Mouse (Mus musculus): ENCODE results near the gene Rsrp1. TPM values are rescaled to one million over a fixed set of nuclear protein-coding genes. Genes with fewer than 3 reads are reported as not detected.
"Not testable (repeated sequence)": the region's sequence is repeated elsewhere in the genome, so short reads cannot be mapped to it uniquely, and the experiment has no call there.

Gene Rsrp1
- total RNA-seq (2021): 100 to 1,000 TPM; 146 to 182 TPM
- long read RNA-seq, experiment 1, transcript Rsrp1-204 (4 exons, 3,051 nt): major isoform, 59 of 121 reads
- long read RNA-seq, experiment 1, transcript Rsrp1-201 (5 exons, 1,749 nt): minor isoform, 19 of 121 reads
- long read RNA-seq, experiment 1, partial matches to known transcripts: 11 of 121 reads
- long read RNA-seq, experiment 1, other reads (novel, unspliced or antisense): 31 of 121 reads
- long read RNA-seq, experiment 2, transcript Rsrp1-201 (5 exons, 1,749 nt): minor isoform, 34 of 196 reads
- long read RNA-seq, experiment 2, transcript Rsrp1-204 (4 exons, 3,051 nt): major isoform, 98 of 196 reads
- long read RNA-seq, experiment 2, partial matches to known transcripts: 13 of 196 reads
- long read RNA-seq, experiment 2, other reads (novel, unspliced or antisense): 48 of 196 reads

DNA sequence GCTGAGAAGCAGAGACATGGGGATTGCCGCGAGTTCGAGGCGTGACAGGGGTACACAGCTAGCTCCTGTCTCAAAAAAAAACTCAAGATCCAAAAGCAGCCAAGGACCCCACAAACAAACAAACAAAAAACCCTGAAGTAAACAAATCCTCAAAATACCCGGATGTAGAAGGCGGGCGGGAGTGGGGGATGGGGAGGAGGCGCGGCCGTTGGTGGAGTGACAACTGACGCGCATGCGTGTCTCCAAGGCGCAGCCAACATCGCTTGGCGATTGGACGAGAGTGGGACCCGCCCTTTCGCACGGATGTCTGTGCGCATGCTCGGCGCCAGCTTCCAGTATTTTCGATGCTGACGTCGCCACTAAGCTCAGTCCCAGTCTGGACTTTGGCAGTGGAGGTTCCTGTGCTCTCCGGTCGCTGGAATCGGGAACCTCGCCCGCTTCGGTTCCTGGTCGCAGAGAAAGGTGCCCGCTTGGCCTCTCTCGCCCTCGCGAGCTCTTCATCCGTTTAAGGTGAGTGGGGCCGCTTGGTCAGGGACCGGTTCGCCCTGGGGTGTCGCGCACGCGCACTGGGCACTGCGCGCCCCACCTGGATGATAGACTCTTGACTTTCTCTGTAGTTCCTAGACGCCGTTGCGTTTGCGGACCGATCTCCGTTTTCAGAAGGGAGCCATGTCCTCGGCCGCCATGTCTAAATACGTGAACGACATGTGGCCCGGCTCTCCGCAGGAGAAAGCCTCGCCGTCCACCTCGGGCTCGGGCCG lies at the start of gene Rsrp1:
Gene Rsrp1, plus strand, starts transcription at position 335 of the 761 bp plus-strand sequence.
- DNase-seq: peak; percentile 96 to 98
- intact Hi-C loops (cut with DNase I): loop anchor here (5.0 kb wide), 1 partner anchor 71 kb away; the partner anchor contains the start of gene Maco1

DNA sequence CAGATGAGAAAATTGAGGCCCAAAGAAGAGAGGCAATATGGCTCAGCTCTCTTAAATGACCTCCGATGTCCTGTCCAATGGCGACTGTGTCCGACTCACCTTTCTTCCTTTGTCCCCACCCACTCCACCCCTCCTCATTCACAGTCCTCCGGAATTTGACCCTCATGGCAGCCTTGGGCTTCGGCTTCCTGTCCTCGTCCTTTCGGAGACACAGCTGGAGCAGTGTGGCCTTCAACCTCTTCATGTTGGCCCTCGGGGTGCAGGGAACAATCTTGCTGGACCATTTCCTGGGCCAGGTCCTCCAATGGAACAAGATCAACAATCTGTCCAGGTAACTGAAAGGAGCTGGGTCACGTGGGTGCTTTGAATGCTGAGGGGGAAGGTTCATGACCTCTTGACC lies 47.2 kb upstream of the Rsrp1 start:
- intact Hi-C loops (cut with DNase I): no loop called here
- no peak for DNase-seq

DNA sequence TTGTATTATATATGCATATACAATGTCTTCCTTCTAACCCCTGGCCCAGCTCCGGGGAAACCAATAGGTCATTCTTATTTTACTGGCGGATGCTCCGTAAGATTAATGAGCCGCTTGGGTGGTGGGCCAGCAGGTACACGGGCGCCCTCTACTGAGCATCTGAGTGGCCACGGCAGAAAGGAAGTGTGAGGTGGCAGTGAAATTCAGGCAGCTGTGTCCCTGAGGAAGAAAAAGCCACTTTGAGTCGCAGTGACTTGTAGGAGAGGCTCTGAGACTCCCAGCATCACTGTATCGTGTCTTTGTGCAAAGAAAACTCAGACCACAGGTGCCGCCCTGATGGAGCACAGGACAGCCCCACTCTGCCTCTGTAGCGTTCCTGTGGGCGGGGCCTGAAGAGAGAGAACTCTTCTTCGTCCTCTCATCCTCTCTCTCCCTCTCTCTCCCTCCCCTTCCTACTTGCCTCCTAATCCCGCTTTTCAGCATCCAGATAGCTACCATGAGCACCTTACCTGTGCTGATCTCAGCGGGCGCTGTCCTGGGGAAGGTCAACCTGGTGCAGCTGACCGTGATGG lies 43.9 kb upstream of the Rsrp1 start:
- intact Hi-C loops (cut with DNase I): no loop called here

DNA sequence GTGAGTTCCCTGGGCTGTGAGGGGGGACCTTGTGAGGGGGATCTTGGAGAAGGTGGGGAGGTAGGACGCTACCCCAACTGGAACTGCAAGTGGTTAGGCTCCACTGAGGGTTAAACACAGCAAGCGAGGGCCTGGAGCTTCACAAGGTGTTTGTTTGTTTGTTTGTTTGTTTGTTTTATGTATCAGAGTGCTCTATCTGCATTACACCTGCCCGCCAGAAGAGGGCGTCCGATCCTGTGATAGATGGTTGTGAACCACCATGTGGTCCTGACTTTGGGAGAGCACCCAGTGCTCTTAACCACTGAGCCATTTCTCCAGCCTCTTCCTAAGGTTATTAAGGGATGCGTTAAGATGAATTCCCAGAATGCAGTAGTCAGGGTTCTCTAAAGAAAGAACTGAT lies 43.4 kb upstream of the Rsrp1 start:
- intact Hi-C loops (cut with DNase I): loop anchor here (5.0 kb wide), 2 partner anchors 88 to 333 kb away; no protein-coding TSS in a partner anchor
- DNase-seq: no peak

More for the DNA sequence above, 43.9 kb upstream of the Rsrp1 start:
- DNase-seq: peak; percentile 53 to 56

DNA sequence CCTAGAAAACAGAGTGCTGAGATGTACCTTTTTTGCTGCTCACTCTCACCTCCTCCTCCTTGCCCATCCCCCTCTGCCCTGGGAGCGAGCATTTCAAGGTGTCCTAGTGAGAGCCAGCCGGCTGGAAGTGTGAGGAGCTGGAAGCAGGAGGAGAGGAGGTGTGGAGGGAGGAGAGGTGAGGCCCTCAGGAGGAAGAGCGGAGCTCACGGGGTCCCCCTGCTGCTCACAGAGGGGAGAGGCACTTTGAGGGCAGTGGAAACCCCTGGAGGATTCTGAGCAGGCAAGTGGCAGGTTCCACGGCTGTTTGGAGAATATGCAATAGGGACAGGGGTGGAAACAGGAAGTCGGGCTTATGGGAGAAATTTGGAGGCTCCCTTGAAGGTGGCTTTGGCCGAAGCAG lies 40.1 kb upstream of the Rsrp1 start:
- no peak for DNase-seq

DNA sequence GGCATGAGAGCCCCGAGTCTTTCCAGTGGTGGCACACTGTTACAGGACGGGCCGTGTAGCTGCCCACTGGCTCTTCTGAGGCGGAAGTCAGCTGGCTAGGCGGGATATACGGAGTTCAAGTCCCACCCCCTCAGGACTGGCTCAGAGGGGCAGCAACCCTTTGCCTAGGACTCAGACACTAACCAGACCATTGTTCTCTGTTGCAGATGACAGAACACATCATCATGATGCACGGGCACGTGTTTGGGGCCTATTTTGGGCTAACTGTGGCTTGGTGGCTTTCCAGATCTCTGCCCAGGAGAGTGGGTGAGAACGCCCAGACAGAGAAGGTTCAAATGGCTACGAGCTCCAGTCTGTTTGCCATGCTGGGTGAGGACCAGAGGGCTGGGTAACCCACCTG lies 39.6 kb upstream of the Rsrp1 start:
- DNase-seq: no peak

More for the DNA sequence above, 40.1 kb upstream of the Rsrp1 start:
- intact Hi-C loops (cut with DNase I): loop anchor here (5.0 kb wide), 2 partner anchors 91 to 336 kb away; no protein-coding TSS in a partner anchor

DNA sequence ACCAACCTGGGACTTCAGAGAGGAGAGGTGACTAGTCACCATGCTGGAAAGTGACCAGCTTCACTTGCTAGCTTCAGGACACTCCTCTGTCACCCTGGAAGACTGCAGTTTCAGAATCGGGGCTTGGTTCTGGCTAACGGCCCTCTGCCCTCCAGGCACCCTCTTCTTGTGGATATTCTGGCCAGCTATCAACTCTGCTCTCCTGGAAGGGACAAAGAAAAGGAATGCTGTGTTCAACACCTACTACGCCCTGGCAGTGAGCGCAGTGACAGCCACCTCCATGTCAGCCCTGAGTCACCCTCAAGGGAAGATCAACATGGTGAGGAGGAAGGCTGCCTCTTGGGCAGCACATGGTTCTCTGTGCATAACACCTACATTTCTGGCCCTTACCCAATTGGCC lies 39.0 kb upstream of the Rsrp1 start:
- no peak for DNase-seq
- intact Hi-C loops (cut with DNase I): loop anchor here (5.0 kb wide), 2 partner anchors 92 to 337 kb away; no protein-coding TSS in a partner anchor

More for the DNA sequence above, 39.6 kb upstream of the Rsrp1 start:
- intact Hi-C loops (cut with DNase I): loop anchor here (5.0 kb wide), 2 partner anchors 92 to 337 kb away; no protein-coding TSS in a partner anchor

DNA sequence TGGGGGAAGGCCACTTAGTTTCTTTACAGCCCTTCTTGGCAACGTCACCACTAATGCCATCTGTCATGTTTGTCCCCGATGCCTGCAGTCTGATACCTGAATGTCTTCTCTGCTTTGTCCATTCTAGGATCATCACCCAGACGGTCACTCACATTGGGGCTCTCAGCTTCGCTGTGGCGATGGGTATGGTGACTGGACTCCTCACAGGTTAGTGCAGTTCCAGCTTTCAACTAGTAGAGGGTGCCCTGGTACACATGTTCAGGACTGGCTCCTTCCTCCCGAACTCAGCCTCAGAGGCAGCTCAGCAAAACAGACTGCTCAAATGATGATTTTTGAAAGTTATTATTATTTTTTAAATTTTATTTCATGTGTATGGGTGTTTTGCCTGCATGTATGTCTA lies 31.3 kb upstream of the Rsrp1 start:
- intact Hi-C loops (cut with DNase I): no loop called here
- peak; percentile 35 to 58 for DNase-seq

DNA sequence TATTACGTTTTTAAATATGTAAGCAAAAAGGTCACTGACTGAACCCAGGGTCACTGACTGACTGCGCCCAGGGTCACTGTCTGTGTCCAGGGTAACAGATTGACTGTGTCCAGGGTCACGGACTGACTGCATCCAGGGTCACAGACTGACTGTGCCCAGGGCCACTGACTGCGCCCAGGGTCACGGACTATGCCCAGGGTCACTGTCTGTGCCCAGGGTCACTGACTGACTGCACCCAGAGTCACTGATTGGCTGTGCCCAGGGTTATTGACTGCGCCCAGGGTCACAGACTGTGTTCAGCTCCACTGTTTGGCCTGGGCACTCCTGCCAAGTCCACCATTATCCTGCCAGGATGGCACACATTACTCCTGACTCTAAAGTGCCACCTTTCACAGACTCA lies 26.1 kb upstream of the Rsrp1 start:
- intact Hi-C loops (cut with DNase I): no loop called here
- DNase-seq: no peak

DNA sequence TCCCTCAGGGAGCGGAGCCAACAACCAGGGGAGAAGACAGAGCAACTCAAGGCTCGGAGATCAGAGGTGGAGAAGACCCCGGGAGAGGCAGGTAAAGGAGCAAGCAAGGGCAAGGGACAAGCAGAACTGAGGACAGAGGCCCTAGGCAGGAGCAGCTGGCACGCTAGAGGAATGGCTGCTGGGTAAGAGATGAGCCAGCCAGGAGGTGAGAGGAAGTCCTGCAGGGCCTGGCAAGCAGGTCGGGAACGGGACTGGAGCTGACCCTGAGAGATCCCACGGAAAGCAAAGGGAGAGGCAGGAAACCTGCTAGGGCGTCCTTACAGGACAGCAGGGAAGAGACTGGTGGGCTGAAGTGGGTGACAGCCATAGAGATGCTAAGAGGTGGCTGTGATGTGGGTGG lies 22.3 kb upstream of the Rsrp1 start:
- intact Hi-C loops (cut with DNase I): no loop called here
- DNase-seq: no peak

DNA sequence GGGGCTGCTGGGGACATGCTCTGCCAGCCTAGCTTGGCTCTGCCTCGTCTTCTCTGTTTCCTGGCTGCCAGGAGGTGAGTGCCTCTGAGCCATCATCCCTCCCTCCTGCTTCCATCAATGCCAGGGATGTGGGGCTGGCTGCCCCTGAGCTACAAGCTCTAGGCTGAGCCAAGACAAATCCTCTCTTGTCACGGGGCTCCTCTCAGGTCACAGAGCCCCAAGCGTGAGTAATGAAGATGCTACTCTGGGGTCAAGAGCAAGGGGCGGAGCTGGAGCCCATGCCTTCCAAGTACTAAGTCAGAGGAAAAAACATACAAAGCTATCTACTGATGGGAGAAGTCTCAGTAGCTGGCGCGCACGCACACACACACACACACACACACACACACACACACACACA lies 20.3 kb upstream of the Rsrp1 start:
- no peak for DNase-seq
- intact Hi-C loops (cut with DNase I): no loop called here

DNA sequence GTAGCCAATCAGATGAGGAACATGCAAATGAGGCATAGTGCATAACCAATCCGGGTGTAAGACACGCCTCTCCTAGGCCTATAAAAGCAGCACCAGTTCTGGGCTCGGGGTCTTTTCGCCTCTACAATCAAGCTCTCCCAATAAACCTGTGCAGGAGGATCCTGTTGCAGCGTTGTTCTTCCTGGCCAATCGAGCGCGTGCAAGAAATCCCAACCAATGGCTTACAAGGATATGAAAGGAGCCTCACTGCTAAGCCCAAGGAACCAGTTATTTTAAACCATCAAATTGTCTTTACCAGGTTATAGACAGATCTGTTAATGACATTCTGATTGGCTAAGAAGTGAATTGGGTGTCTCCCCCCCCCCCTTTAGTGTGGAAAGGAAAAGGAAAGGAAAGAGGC lies 12.0 kb upstream of the Rsrp1 start:
- DNase-seq; intact Hi-C loops (cut with DNase I): not testable (repeated sequence)

DNA sequence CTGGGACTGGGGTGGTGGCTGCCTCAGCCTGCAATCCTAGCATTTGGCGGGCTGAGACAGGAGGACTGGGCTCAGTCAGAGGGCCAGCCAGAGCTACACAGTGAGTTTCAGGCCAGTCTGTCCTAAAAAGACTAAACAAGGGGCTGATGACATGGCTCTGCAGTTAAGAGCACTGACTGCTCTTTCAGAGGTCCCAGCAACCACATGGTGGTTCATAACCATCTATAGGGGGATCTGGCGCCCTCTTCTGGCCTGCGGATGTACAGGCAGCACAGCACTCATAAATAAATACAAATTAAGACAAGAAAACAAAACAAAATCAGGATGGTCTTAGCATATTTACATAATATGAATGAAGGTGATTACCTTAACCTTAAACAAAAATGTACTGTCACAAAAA lies 10.0 kb upstream of the Rsrp1 start:
- DNase-seq: peak in 1 of 2 experiments; percentile 62
- intact Hi-C loops (cut with DNase I): no loop called here

DNA sequence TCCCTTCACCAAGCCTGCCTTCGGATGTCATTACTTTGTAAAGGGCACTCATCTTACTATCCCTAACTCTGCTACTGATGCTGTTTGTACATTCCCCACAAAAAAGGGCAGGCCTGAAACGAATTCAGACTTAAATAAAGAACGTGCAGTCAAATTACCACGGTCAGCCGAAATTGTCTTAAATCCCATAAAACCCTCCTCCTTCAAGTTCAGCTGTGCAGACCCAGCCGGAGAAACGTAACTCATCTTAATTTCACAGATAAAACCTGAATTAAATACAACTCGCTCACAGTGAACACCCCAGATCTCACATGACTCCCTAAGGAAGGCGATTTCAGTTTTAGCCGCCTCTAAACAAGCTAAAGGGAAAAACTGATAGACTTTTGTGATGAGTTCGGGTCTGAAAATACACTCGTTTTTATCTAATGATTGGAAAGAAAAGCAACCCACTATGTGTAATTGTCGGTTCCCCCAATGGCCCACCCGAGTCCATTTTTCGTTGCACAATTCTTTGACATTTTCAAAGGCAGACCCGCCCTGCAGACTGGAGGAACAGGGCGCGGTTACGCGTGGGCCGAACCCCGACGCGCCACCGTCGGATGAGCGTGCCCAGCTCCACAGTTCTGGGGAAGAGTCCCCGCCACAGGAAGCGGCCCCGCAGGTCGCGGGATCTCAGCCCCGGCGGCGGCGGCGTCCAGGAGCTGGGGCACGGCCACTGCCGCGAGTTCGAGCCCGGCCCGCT lies 9.1 kb upstream of the Rsrp1 start:
- DNase-seq: peak in 1 of 2 experiments; percentile 58
- intact Hi-C loops (cut with DNase I): no loop called here

DNA sequence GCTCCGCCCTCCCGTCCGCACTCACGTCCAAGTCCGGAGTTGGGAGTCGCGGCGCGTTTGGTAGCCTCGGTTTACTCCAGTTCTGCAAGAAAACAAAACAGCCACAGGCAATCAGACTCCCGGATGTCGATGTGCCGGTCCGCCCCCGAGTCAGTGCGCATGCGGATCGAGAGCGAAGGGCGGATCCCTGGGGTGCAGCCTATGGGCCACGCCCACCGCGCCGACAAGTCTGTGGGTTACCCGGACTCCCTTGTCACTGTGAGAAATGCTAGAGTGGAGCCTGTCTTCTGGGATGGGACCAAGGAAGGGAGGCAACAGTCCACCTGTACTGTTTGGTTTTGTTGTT lies 8.6 kb upstream of the Rsrp1 start, which contains the start of gene Tmem50a:
Gene Tmem50a, minus strand, starts transcription at position 161 of the 346 bp plus-strand sequence.
- intact Hi-C loops (cut with DNase I): no loop called here

DNA sequence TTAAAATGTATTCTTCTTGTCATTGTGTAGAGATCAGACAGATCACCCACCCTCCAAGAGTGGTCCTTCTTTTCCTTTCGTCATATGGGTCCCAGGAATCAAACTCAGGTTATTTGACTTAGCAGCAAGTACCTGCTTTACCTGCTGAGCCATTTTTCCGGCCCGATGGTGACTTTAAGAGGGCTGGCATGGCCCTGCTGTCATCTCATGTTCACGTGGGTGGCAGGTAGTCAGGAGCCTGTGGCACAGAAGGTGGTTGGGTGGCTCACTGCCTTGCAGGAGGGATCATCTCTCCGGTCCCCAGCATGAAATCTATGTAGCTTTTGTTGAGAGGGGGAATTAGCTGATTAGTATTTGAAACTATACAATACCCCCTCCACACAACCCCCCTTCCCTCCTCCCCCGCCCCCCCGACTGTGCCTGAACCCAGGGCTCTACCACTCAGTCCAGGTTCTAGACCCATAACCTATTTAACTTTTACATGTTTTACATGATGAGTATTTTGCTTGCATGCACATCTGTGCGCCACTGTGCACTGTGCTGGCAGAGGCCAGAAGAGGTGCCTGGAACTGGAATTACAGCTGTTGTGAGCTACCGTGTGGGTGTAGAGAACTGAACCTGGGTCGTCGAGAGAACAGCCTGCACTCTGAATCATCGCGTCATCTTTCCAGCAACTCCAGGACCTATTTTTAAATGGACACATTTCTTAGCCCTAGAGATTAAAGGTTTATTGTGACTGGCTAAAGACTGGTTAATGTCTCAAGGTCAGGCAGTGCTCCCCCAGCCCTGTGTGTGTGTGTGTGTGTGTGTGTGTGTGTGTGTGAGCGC lies 8.0 kb upstream of the Rsrp1 start:
- DNase-seq: no peak
- intact Hi-C loops (cut with DNase I): no loop called here

More for the DNA sequence above, 8.6 kb upstream of the Rsrp1 start, which contains the start of gene Tmem50a:
- peak; percentile 90 to 92 for DNase-seq

DNA sequence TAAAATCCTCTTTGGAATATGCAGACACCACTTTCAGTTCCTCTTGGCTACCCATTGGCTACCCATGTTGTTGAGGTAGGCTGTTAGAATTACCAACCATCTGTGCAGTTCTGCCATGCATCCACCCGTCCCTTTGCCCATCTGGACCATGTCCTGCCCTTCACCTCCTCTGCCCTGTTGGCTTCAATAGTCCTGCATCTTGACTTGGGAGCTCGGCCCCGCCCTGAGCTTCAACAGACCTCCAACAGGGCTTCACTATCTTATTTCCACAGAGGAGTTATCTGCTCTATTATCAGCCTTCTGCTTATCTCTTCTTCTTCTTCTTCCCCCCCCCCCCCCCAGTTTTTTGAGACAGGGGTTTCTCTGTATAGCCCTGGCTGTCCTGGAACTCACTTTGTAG lies 6.2 kb upstream of the Rsrp1 start:
- DNase-seq: no peak
- intact Hi-C loops (cut with DNase I): no loop called here

DNA sequence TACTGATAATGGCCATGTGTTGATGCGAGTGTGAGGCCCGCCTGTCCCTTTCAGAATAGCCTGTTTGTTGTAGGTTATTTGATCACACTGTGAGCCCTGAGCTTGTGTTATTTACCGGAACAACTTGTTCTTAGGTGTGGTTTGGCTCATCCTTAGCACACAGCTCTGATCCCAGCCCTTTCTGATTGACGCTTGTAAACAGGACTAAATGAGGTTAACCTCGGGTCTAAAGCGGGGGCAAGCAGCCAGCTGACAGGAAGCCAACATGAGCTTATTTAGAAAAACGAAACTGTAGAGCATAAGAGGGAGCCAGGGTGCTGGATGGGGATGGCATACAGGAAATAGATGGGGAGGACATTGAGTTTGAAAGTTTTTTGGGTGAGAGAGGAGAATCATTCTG lies 5.0 kb upstream of the Rsrp1 start:
- peak; percentile 67 to 71 for DNase-seq
- intact Hi-C loops (cut with DNase I): no loop called here

All from gastrocnemius, postnatal 36 days (tissue).